Mouse (Mus musculus) liver, embryonic 16.5 days (tissue): ENCODE measurements around the gene Elp1. TPM values are rescaled to one million over a fixed set of nuclear protein-coding genes. Genes with fewer than 3 reads are reported as not detected.

Source experiments
- ATAC-seq: fragments of 200-750 bp; cut with Nextera tagmentation; 2 replicates; pipeline ENCODE4 v1.8.0; 2017; ENCODE audit warnings: low read depth, mild to moderate bottlenecking, moderate number of reproducible peaks, moderate library complexity
- H3K27ac ChIP-seq: fragments of 300-500 bp; sonication (generic); 2 replicates; pipeline ENCODE4 v1.5.1; 2014; ENCODE audit warnings: mild to moderate bottlenecking, low read length
- H3K27me3 ChIP-seq: fragments of 300-500 bp; sonication (generic); 2 replicates; pipeline ENCODE4 v1.6.1; 2014; ENCODE audit warnings: low read depth, low read length, mixed read lengths; ENCODE audit not compliant: control insufficient read depth, insufficient read depth
- H3K36me3 ChIP-seq: fragments of 300-500 bp; sonication (generic); 2 replicates; pipeline ENCODE4 v1.6.1; 2014; ENCODE audit warnings: mild to moderate bottlenecking; ENCODE audit not compliant: control insufficient read depth, insufficient read depth
- H3K4me1 ChIP-seq: fragments of 300-500 bp; sonication (generic); 2 replicates; pipeline ENCODE4 v1.6.1; 2014; ENCODE audit warnings: low read depth, low read length, mixed read lengths; ENCODE audit not compliant: control insufficient read depth
- H3K4me2 ChIP-seq: fragments of 300-500 bp; sonication (generic); 2 replicates; pipeline ENCODE4 v1.6.1; 2014; ENCODE audit warnings: low read depth, low read length, mixed read lengths
- H3K4me3 ChIP-seq: fragments of 300-500 bp; sonication (generic); 2 replicates; pipeline ENCODE4 v1.5.1; 2014; ENCODE audit warnings: low read depth, mild to moderate bottlenecking, low read length
- H3K9ac ChIP-seq: fragments of 300-500 bp; sonication (generic); 2 replicates; pipeline ENCODE4 v1.6.1; 2014; ENCODE audit warnings: low read depth, low read length
- H3K9me3 ChIP-seq: fragments of 300-500 bp; sonication (generic); replicated peaks from 2 replicates; pipeline ENCODE4 v1.6.1; 2016; ENCODE audit warnings: low read length; ENCODE audit not compliant: control insufficient read depth
- WGBS: fragments of 180-500 bp; shearing (Covaris S2); extraction: QIAGEN DNeasy Blood & Tissue Kit; methylation state at CpG from one replicate; pipeline ENCODE4 v1.1.7; 2014; ENCODE audit not compliant: insufficient replicate concordance; 5-methylcytosine and 5-hydroxymethylcytosine counted together
- polyA plus RNA-seq: library from polyadenylated mRNA; unstranded; fragments of >200 nt; fragmentation: Nextera tagmentation; extraction: Ambion mirVana; gene quantifications from 2 replicates; pipeline ENCODE4 v1.2.1, GENCODE M21; 2015

Gene Elp1
- polyA plus RNA-seq, 1 experiment from 2014 or later, result 10.9 TPM

- 56% methylated on average over 3 of the region's 3 CpGs for WGBS
- no peaks in the 10 kb centered on the region for H3K9me3 ChIP-seq
- H3K27me3 ChIP-seq, result no peaks in the 10 kb centered on the region
- H3K4me2 ChIP-seq, result no peak overlapping the region
- H3K27ac ChIP-seq, result no peak overlapping the region
- no peak overlapping the region for H3K4me3 ChIP-seq
- H3K36me3 ChIP-seq, result no peaks in the 10 kb centered on the region; the same call in 1 of the 2 replicates
- no peak for ATAC-seq
- no peak overlapping the region for H3K9ac ChIP-seq
- no peaks in the 10 kb centered on the region for H3K4me1 ChIP-seq
These were observed 9.5 kb upstream of the Elp1 start for GRCm38 (mm10) chr4:56811642-56812041.

GRCm38 (mm10) chr4:56809050-56809449, 6.9 kb upstream of the Elp1 start:
- Histone ChIP-seq H3K27ac (no peak overlapping the region), H3K4me3 (no peak overlapping the region), H3K9me3 (no peaks in the 10 kb centered on the region), H3K36me3 (no peaks in the 10 kb centered on the region; the same call in 1 of the 2 replicates), H3K9ac (no peak overlapping the region), H3K4me1 (no peaks in the 10 kb centered on the region), H3K27me3 (no peaks in the 10 kb centered on the region), H3K4me2 (no peak overlapping the region)
- ATAC-seq, result no peak
- WGBS, result 66% methylated on average over 4 of the region's 4 CpGs

DNA sequence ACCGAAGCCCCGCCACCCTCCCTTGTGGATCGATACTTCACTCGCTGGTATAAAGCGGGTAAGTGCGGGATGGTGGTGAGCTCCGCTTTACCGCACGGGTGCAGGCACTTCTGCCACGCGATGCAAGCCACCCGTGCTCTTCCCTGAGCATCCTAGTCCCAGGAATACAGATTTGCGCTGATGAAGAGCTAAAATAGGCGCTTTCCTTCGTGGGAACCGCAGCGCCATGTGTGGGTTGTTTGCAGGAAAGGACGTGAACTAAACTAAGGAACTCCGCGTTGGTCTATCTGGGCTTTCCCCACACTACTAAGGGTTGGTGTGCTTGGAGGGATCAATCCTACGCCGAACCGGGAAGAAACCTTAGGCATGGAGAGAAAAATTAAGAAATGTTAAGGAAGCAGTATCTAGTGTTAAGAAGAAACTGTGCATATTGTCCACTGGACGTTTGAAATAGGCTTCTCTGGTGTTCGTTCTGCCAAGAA, 579 bp upstream of the Elp1 start:
- Histone ChIP-seq H3K4me3 (peak overlapping the region; percentile 79), H3K27ac (peak overlapping the region; percentile 74), H3K9me3 (no peaks in the 10 kb centered on the region), H3K4me1 (peaks cover 10% of the 10 kb centered on the region), H3K4me2 (peak overlapping the region; percentile 96), H3K36me3 (no peaks in the 10 kb centered on the region), H3K27me3 (no peaks in the 10 kb centered on the region), H3K9ac (peak overlapping the region; percentile 75)
- WGBS, result 1% methylated on average over 25 of the region's 25 CpGs
- peak; percentile 6; the same call in 1 of the 2 replicates for ATAC-seq

DNA sequence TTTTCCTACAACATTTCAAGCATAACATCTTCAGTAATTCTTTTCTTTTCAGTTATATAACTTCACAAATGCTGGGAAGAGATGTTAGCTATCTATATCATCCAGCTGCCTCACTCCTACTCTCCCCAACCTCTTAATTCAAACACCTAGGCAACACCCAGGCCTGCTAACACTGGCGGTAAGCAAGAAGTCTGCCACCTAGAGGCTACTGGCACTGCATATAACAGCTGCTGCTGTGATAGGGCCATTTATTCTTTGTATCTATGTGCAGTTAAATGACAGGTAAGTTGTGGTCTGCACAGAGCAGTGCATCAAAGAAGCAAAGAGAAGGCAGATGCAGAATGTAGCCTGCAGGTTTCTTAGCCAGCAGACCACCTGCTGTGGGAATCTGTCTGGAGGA, 10.8 kb downstream of the Elp1 start:
- Histone ChIP-seq H3K4me1 (no peaks in the 10 kb centered on the region), H3K9me3 (no peaks in the 10 kb centered on the region), H3K4me3 (no peak overlapping the region), H3K27ac (no peak overlapping the region), H3K9ac (no peak overlapping the region), H3K36me3 (peaks cover 40% of the 10 kb centered on the region), H3K4me2 (no peak overlapping the region), H3K27me3 (no peaks in the 10 kb centered on the region)
- WGBS, result 30% methylated on average over 1 of the region's 1 CpGs
- no peak for ATAC-seq

- H3K4me1 ChIP-seq, result no peaks in the 10 kb centered on the region
- ATAC-seq, result no peak
- H3K36me3 ChIP-seq, result peaks cover 13% of the 10 kb centered on the region
- H3K27me3 ChIP-seq, result no peaks in the 10 kb centered on the region
- H3K9me3 ChIP-seq, result no peaks in the 10 kb centered on the region
- no peak overlapping the region for H3K27ac ChIP-seq
- no peak overlapping the region for H3K4me2 ChIP-seq
- 40% methylated on average over 1 of the region's 1 CpGs for WGBS
- no peak overlapping the region for H3K9ac ChIP-seq
- H3K4me3 ChIP-seq, result no peak overlapping the region
These were observed 31.1 kb downstream of the Elp1 start for GRCm38 (mm10) chr4:56771065-56771464.

DNA sequence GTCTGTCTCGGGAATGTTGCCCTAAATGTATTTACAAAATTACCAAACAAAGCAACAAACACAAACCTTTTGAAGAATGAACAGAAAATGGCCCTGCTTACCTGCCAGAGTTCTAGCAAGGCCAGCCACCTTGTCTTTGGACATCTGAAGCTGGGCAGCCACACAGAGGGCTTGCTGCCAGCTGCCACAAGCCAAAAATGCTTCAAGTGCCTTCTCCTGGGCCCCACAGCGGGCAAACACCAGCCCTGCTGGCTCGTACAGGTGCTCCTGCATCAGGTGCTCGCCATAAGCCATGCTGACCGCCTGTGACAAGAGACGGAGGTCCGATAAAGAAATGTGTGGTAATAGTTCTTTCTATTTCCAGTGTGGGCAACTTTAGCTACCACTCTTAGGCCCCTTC, 33.2 kb downstream of the Elp1 start:
- Histone ChIP-seq H3K4me2 (no peak overlapping the region), H3K27me3 (no peaks in the 10 kb centered on the region), H3K36me3 (peaks cover 12% of the 10 kb centered on the region), H3K9me3 (no peaks in the 10 kb centered on the region), H3K4me1 (no peaks in the 10 kb centered on the region), H3K27ac (no peak overlapping the region), H3K4me3 (no peak overlapping the region), H3K9ac (no peak overlapping the region)
- no peak for ATAC-seq
- 70% methylated on average over 7 of the region's 7 CpGs for WGBS

DNA sequence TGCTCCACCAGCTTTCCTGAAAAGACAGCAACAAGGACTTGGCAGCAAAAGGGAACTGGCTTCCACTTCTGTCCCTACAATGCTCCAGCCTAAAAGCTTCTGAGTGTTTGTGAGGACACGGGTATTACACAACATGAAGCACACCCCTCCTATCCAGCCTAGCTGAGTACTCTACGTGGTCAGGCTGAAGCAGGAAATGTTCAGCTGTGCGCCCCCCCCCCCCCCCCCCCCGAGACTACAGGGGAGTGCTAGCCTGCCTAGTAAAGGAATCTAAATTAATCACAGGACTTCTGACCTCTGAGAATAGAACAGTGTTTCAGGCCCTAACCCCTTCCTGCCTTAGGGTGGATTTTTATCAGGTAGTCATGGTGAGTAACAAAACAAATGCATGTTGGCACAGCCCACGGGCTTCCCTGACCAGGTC, 34.3 kb downstream of the Elp1 start:
- no peak overlapping the region for H3K9ac ChIP-seq
- no peak for ATAC-seq
- no peaks in the 10 kb centered on the region for H3K4me1 ChIP-seq
- H3K36me3 ChIP-seq, result peaks cover 13% of the 10 kb centered on the region
- WGBS, result 34% methylated on average over 5 of the region's 5 CpGs
- H3K4me2 ChIP-seq, result no peak overlapping the region
- no peak overlapping the region for H3K27ac ChIP-seq
- no peaks in the 10 kb centered on the region for H3K9me3 ChIP-seq
- H3K4me3 ChIP-seq, result no peak overlapping the region
- H3K27me3 ChIP-seq, result no peaks in the 10 kb centered on the region

DNA sequence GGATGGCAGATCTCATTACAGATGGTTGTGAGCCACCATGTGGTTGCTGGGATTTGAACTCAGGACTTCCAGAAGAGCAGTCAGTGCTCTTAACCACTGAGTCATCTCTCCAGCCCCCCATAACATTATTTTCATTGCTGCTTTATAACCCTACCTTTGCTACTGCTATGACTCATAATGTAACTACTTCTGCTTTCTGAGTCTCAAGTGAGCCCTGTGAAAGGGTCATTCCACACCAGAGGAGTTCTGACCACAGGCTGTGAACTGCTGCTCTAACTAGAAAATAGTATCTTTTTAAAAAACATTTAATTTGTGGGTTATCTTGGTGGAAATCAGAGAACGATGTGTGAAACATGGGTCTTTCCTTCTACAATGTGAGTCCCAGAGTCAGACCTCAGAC, 44.4 kb downstream of the Elp1 start:
- Histone ChIP-seq H3K9me3 (no peaks in the 10 kb centered on the region), H3K4me1 (no peaks in the 10 kb centered on the region), H3K27me3 (no peaks in the 10 kb centered on the region), H3K27ac (no peak overlapping the region), H3K4me2 (no peak overlapping the region), H3K9ac (no peak overlapping the region), H3K4me3 (no peak overlapping the region), H3K36me3 (peaks cover 12% of the 10 kb centered on the region)
- 0 out of 2 replicates have a peak, but pooled peaks have one; percentile 24 for ATAC-seq
- WGBS, result 55% methylated on average over 1 of the region's 1 CpGs

DNA sequence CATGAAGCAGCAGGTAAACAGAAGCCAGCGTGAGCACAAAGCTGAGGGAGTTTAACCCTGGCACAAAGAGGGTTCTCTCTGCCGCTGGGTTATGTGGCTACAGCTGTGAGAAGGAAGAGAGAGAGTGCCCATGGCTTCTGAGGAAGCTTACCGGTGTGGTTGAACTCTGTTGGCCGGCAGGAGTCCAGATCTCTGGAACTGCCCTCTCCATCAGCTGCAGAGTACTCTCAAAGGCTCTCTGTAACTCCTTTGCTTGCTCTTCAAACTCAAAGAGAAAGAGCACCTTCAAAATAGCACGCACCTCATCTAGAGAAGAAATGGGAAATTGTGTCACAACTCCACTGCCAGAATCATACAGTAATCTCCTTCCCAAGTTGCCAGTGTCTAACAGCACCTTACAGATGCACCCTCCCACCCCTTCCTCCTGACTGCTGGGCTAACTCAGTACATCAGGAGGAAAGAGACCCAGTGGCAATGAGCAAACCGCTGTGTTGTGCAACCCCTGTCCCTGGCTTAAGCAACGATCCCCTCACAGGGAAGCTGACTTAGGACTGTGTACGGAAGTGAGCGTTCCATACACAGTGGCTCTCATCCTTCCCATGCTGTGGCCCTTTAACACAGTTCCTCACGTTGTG, 45.0 kb downstream of the Elp1 start:
- Histone ChIP-seq H3K27ac (no peak overlapping the region), H3K36me3 (peaks cover 12% of the 10 kb centered on the region)

More for the DNA sequence above, 45.0 kb downstream of the Elp1 start:
- WGBS, result 73% methylated on average over 10 of the region's 10 CpGs
- Histone ChIP-seq H3K4me2 (no peak overlapping the region; the same call in 1 of the 2 replicates), H3K9me3 (no peaks in the 10 kb centered on the region), H3K4me1 (no peaks in the 10 kb centered on the region), H3K4me3 (peak overlapping the region; percentile 1; the same call in 1 of the 2 replicates), H3K9ac (no peak overlapping the region), H3K27me3 (no peaks in the 10 kb centered on the region)
- ATAC-seq, result peak; percentile 75
